Mouse (Mus musculus): ENCODE measurements around the gene Rab11fip4. TPM values are rescaled to one million over a fixed set of nuclear protein-coding genes. Genes with fewer than 3 reads are reported as not detected.
A peak's percentile ranks its signal among the peaks of the same experiment; 100 is the strongest.

The Rab11fip4 gene
- polyA plus RNA-seq, 1 experiment from 2014 or later: 1.7 TPM

DNA sequence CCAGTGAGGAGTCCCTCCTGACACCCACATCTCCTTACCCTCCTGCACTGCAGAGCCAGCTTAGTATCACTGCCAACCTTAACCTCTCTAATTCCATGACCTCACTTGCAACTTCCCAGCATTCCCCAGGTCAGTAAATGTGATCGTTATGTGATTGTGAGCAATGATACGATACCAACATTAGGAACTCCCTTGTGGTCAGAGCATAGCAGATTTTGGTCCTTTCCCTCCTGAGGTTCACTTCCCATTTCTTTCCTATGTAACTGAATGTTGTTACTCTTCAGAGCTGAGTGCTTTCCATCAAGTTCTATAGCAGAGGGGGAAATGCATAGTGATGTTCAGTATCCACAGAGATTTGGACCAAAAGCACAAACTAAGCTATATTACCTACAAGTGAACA lies 20.7 kb upstream of the Rab11fip4 start:
- no peak for ATAC-seq
- Histone ChIP-seq H3K4me3 (ENCODE audit: low read depth, low read length) (no peak overlapping the region), H3K27ac (ENCODE audit: low read depth, low read length) (no peak overlapping the region), H3K36me3 (ENCODE audit: control insufficient read depth, insufficient read depth) (peaks cover 53% of the 10 kb centered on the region), H3K4me2 (replicated peaks; ENCODE audit: low read depth) (no peak overlapping the region), H3K9me3 (ENCODE audit: control insufficient read depth) (no peaks in the 10 kb centered on the region), H3K27me3 (replicated peaks; ENCODE audit: control insufficient read depth, insufficient read depth, low read length) (no peaks in the 10 kb centered on the region), H3K4me1 (replicated peaks; ENCODE audit: control insufficient read depth, insufficient read depth, low read length) (no peaks in the 10 kb centered on the region), H3K9ac (ENCODE audit: low read depth, low read length) (no peak overlapping the region)
- 94% methylated on average over 2 of the region's 2 CpGs for WGBS
- TF ChIP-seq CTCF (IDR thresholded peaks at IDR 0.05; ENCODE audit: low read depth): no peak

GRCm38 (mm10) chr11:79573836-79574235 lies 17.2 kb upstream of the Rab11fip4 start:
- Histone ChIP-seq H3K36me3 (ENCODE audit: control insufficient read depth, insufficient read depth) (peaks cover 35% of the 10 kb centered on the region), H3K9ac (ENCODE audit: low read depth, low read length) (no peak overlapping the region), H3K4me2 (replicated peaks; ENCODE audit: low read depth) (no peak overlapping the region), H3K9me3 (ENCODE audit: control insufficient read depth) (no peaks in the 10 kb centered on the region), H3K4me1 (replicated peaks; ENCODE audit: control insufficient read depth, insufficient read depth, low read length) (no peaks in the 10 kb centered on the region), H3K27me3 (replicated peaks; ENCODE audit: control insufficient read depth, insufficient read depth, low read length) (no peaks in the 10 kb centered on the region), H3K27ac (ENCODE audit: low read depth, low read length) (no peak overlapping the region), H3K4me3 (ENCODE audit: low read depth, low read length) (no peak overlapping the region)
- ATAC-seq: no peak
- no peak for TF ChIP-seq CTCF (IDR thresholded peaks at IDR 0.05; ENCODE audit: low read depth)
- 85% methylated on average over 3 of the region's 3 CpGs for WGBS

- ATAC-seq: no peak
- Histone ChIP-seq H3K9ac (ENCODE audit: low read depth, low read length) (no peak overlapping the region), H3K36me3 (ENCODE audit: control insufficient read depth, insufficient read depth) (peaks cover 32% of the 10 kb centered on the region), H3K4me1 (replicated peaks; ENCODE audit: control insufficient read depth, insufficient read depth, low read length) (no peaks in the 10 kb centered on the region), H3K27ac (ENCODE audit: low read depth, low read length) (no peak overlapping the region), H3K27me3 (replicated peaks; ENCODE audit: control insufficient read depth, insufficient read depth, low read length) (no peaks in the 10 kb centered on the region), H3K4me3 (ENCODE audit: low read depth, low read length) (no peak overlapping the region), H3K4me2 (replicated peaks; ENCODE audit: low read depth) (no peak overlapping the region), H3K9me3 (ENCODE audit: control insufficient read depth) (no peaks in the 10 kb centered on the region)
- WGBS: 88% methylated on average over 14 of the region's 14 CpGs
- TF ChIP-seq CTCF (IDR thresholded peaks at IDR 0.05; ENCODE audit: low read depth): no peak
These were observed 15.5 kb upstream of the Rab11fip4 start for GRCm38 (mm10) chr11:79575383-79576073.

GRCm38 (mm10) chr11:79577741-79578140 lies 13.3 kb upstream of the Rab11fip4 start:
- Histone ChIP-seq H3K27me3 (replicated peaks; ENCODE audit: control insufficient read depth, insufficient read depth, low read length) (no peaks in the 10 kb centered on the region), H3K9me3 (ENCODE audit: control insufficient read depth) (no peaks in the 10 kb centered on the region), H3K4me1 (replicated peaks; ENCODE audit: control insufficient read depth, insufficient read depth, low read length) (no peaks in the 10 kb centered on the region), H3K36me3 (ENCODE audit: control insufficient read depth, insufficient read depth) (peaks cover 22% of the 10 kb centered on the region), H3K4me2 (replicated peaks; ENCODE audit: low read depth) (no peak overlapping the region), H3K9ac (ENCODE audit: low read depth, low read length) (no peak overlapping the region), H3K4me3 (ENCODE audit: low read depth, low read length) (no peak overlapping the region), H3K27ac (ENCODE audit: low read depth, low read length) (no peak overlapping the region)
- TF ChIP-seq CTCF (IDR thresholded peaks at IDR 0.05; ENCODE audit: low read depth): peak; percentile 89
- 0 out of 2 replicates have a peak, but pooled peaks have one; percentile 31 for ATAC-seq
- WGBS: 53% methylated on average over 5 of the region's 5 CpGs

- Histone ChIP-seq H3K27ac (ENCODE audit: low read depth, low read length) (no peak overlapping the region), H3K9me3 (ENCODE audit: control insufficient read depth) (no peaks in the 10 kb centered on the region), H3K27me3 (replicated peaks; ENCODE audit: control insufficient read depth, insufficient read depth, low read length) (no peaks in the 10 kb centered on the region), H3K9ac (ENCODE audit: low read depth, low read length) (no peak overlapping the region), H3K4me1 (replicated peaks; ENCODE audit: control insufficient read depth, insufficient read depth, low read length) (no peaks in the 10 kb centered on the region), H3K4me2 (replicated peaks; ENCODE audit: low read depth) (no peak overlapping the region), H3K36me3 (ENCODE audit: control insufficient read depth, insufficient read depth) (peaks cover 14% of the 10 kb centered on the region), H3K4me3 (ENCODE audit: low read depth, low read length) (no peak overlapping the region)
- 53% methylated on average over 4 of the region's 4 CpGs for WGBS
- TF ChIP-seq CTCF (IDR thresholded peaks at IDR 0.05; ENCODE audit: low read depth): peak; percentile 43
- ATAC-seq: no peak
These were observed 10.4 kb upstream of the Rab11fip4 start for GRCm38 (mm10) chr11:79580660-79581059.

DNA sequence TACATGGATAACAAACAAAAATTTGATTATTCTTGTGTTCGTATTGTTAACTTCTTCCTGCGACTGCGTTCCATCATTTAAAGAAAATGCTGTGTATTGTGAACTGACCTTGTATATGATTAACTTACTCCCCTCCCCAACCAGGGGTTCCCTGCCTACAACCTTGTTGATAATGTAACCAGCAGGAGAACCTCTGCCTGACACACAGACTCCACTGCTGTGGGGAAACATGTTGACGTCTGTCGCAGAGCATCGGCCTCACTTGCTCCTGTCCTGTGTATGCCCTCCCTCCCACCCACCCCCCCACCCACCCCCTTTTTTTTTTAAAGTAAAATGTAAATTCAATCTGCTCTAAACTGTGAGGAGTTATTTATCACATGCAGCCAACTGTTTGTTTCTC lies 9.8 kb upstream of the Rab11fip4 start:
- TF ChIP-seq CTCF (IDR thresholded peaks at IDR 0.05; ENCODE audit: low read depth): no peak
- Histone ChIP-seq H3K4me3 (ENCODE audit: low read depth, low read length) (no peak overlapping the region), H3K9me3 (ENCODE audit: control insufficient read depth) (no peaks in the 10 kb centered on the region), H3K9ac (ENCODE audit: low read depth, low read length) (no peak overlapping the region), H3K36me3 (ENCODE audit: control insufficient read depth, insufficient read depth) (peaks cover 14% of the 10 kb centered on the region), H3K4me2 (replicated peaks; ENCODE audit: low read depth) (no peak overlapping the region), H3K27me3 (replicated peaks; ENCODE audit: control insufficient read depth, insufficient read depth, low read length) (no peaks in the 10 kb centered on the region), H3K27ac (ENCODE audit: low read depth, low read length) (no peak overlapping the region), H3K4me1 (replicated peaks; ENCODE audit: control insufficient read depth, insufficient read depth, low read length) (no peaks in the 10 kb centered on the region)
- no peak for ATAC-seq
- 63% methylated on average over 6 of the region's 6 CpGs for WGBS
